Mouse (Mus musculus) ES-E14 (cell line): ENCODE data around the gene Tns2. TPM values are rescaled to one million over a fixed set of nuclear protein-coding genes. Genes with fewer than 3 reads are reported as not detected.
A peak's percentile ranks its signal among the peaks of the same experiment; 100 is the strongest.

ENCODE experiments used
- DNase-seq: peaks from one replicate; pipeline ENCODE4 v3.0.0-alpha.2; 2013; ENCODE audit warnings: low read depth, low spot score
- H3K27ac ChIP-seq: 2 replicates; pipeline ENCODE4 v1.5.1; 2012; ENCODE audit warnings: low read depth, mild to moderate bottlenecking, low read length, moderate library complexity, mixed read lengths; ENCODE audit not compliant: poor library complexity, insufficient read depth, severe bottlenecking
- H3K36me3 ChIP-seq: 2 replicates; pipeline ENCODE4 v1.6.1; 2012; ENCODE audit warnings: mild to moderate bottlenecking, low read length, moderate library complexity, mixed read lengths; ENCODE audit not compliant: control insufficient read depth, poor library complexity, insufficient read depth, severe bottlenecking
- H3K4me1 ChIP-seq, 2 experiments: fragments of 150-350 bp in 1 of 2; sonication (generic) in 1 of 2; 2 replicates each; pipeline ENCODE4 v1.6.1; 2012; ENCODE audit warnings: low read length in 2 of 2, mild to moderate bottlenecking in 1 of 2, mixed read lengths in 1 of 2; ENCODE audit not compliant: control insufficient read depth in 2 of 2, insufficient read depth in 2 of 2, poor library complexity in 1 of 2
- H3K4me3 ChIP-seq, 2 experiments: fragments of 150-350 bp in 1 of 2; sonication (generic) in 1 of 2; 2 replicates each; pipeline ENCODE4 v1.5.1; 2012; ENCODE audit warnings: low read length in 2 of 2, low read depth in 1 of 2, mild to moderate bottlenecking in 1 of 2, mixed read lengths in 1 of 2; ENCODE audit not compliant: insufficient read depth in 1 of 2, poor library complexity in 1 of 2, severe bottlenecking in 1 of 2
- H3K9ac ChIP-seq: 2 replicates; pipeline ENCODE4 v1.6.1; 2012; ENCODE audit warnings: low read depth, mild to moderate bottlenecking, low read length, mixed read lengths; ENCODE audit not compliant: poor library complexity, insufficient read depth, severe bottlenecking
- H3K9me3 ChIP-seq: fragments of 150-350 bp; sonication (generic); 2 replicates; pipeline ENCODE4 v1.6.1; 2012; ENCODE audit warnings: low read depth, mild to moderate bottlenecking, low read length; ENCODE audit not compliant: control insufficient read depth, insufficient read depth
- CHD2 ChIP-seq: IDR thresholded peaks from 2 replicates; pipeline ENCODE4 v1.6.1; 2014; ENCODE audit warnings: mild to moderate bottlenecking, low read depth, low read length, inconsistent platforms
- HCFC1 ChIP-seq: IDR thresholded peaks from 2 replicates; pipeline ENCODE4 v1.6.1; 2012; ENCODE audit warnings: low read length, inconsistent platforms, borderline replicate concordance; ENCODE audit not compliant: insufficient read depth
- MAFK ChIP-seq: IDR thresholded peaks from 2 replicates; pipeline ENCODE4 v1.6.1; 2014; ENCODE audit warnings: mild to moderate bottlenecking, low read depth, low read length, inconsistent platforms; ENCODE audit not compliant: insufficient read depth
- ZC3H11A ChIP-seq: IDR thresholded peaks from 2 replicates; pipeline ENCODE4 v1.6.1; 2012; ENCODE audit warnings: low read depth, mild to moderate bottlenecking, inconsistent platforms, low read length, borderline replicate concordance
- ZNF384 ChIP-seq: IDR thresholded peaks from 2 replicates; pipeline ENCODE4 v1.6.1; 2012; ENCODE audit warnings: low read depth, low read length, inconsistent platforms
- in situ Hi-C, 2 experiments: fragments of 600-800 bp; cut with MboI; formaldehyde crosslinking; loops; one replicate each; pipeline ENCODE4 v1.15.1; 2025; ENCODE audit warnings: low sequenced_read_pairs in 2 of 2, inconsistent platforms in 1 of 2; ENCODE audit not compliant: unreplicated experiment in 2 of 2
- total RNA-seq: library from RNA; depleted of rRNA; stranded (reverse); fragments of 300-350 nt; gene quantifications from 2 replicates; pipeline ENCODE4 v1.2.3, GENCODE M21; 2012

The Tns2 gene
- total RNA-seq, 1 experiment, result 4.9 TPM

DNA sequence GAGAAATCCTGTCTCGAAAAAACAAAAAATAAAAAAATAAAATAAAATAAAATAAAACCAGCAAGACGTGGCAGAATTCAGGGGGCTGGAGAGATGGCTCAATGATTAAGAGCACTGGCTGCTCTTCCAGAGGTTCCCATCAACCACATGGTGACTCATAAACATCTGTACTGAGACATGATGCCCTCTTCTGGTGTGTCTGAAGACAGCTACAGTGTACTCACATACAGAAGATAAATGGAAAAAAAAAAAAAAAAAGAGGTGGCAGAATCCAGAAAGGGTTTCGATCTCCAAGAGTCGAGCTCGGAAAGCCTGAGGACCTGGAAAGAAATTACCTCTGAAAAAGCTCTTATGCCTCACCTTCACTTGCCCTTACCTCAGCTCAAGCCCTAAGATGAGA lies 40.9 kb downstream of the Tns2 start:
- in situ Hi-C loops, result no loop called here
- no peak for DNase-seq
- Histone ChIP-seq H3K9ac (no peak overlapping the region), H3K4me1 (peaks cover 0 to 4% of the 10 kb centered on the region in 2 experiments; a peak in 1 of 4 replicates), H3K36me3 (no peaks in the 10 kb centered on the region), H3K27ac (no peak overlapping the region), H3K9me3 (no peaks in the 10 kb centered on the region), H3K4me3 (no peak overlapping the region)
- no peak for TF ChIP-seq ZC3H11A
- TF ChIP-seq HCFC1, result no peak
- no peak for TF ChIP-seq ZNF384
- TF ChIP-seq MAFK, result no peak
- no peak for TF ChIP-seq CHD2

DNA sequence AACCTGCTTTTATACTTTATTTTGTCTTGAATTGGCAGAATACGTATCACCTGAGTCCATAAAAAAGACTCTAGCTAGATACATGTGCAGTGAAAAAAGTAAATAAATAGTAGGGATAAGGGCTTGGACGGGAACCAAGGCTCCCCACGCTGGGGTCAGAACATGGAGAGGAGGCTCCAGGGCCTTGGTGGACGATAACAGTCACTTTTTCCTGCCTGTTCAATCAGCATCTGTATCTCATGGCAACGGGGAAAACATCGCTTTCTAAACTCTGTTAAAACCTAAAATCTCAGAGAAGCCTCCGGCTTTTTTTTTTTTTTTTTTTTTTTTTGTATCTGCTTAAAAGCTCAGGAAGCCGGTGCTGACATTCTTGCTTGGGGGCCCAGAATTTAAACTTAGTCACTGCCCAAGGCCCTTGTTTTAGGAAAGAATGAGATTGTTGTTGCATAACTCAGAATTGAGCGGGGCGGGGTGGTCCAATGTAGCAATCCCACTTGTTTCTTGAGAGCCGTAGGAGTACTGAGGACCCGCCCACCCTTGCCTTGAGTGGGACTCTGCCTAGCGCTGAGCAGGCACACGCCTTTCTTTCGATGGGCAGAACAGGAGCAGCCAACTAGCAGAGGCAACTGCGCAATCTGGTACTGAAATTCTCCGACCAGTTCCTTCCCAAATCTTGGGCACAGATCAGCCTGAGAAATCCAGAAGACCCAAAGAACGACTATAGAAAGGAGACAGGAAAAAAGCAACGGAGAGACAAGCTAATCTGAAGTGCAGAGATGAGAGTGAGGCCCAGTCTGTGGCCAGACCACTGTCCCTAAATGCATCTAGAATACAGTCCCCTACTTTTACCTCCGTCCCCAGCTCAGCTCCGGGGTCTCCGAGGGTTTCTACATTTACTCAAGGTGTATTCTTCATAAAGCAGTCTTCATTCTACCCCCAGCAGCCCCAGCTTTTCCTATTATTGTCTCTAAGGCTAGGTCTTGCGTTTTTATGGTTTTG lies 43.0 kb downstream of the Tns2 start:
- no peaks in the 10 kb centered on the region for H3K36me3 ChIP-seq
- in situ Hi-C loops, result no loop called here
- H3K27ac ChIP-seq, result no peak overlapping the region
- H3K4me1 ChIP-seq, result peaks cover 0 to 2% of the 10 kb centered on the region in 2 experiments; a peak in 1 of 4 replicates
- TF ChIP-seq ZC3H11A, result no peak
- TF ChIP-seq ZNF384, result peak; percentile 34; the same call in 1 of the 2 replicates
- no peak overlapping the region for H3K4me3 ChIP-seq
- no peak overlapping the region for H3K9ac ChIP-seq
- DNase-seq, result peak; percentile 33
- no peaks in the 10 kb centered on the region for H3K9me3 ChIP-seq

DNA sequence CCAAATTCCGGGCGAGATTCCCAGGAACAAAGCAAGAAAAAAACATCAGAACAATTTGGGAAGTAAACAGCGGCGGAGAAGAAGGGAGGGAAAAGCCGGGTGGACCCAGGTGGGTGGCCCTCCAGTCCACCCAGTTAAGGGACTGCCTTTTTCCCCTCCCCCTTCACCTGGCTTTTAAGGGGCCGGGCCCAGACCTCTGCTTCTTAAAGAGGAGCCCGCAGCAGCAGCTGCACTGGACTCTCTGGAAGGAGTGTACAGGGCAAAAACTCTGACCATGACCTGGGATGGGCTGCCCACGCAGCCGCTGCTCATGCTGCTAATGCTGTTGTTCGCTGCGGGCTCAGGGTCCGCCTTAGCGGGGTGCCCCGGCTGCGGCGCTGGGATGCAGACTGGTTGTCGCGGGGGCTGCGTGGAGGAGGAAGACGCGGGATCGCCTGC lies 44.1 kb downstream of the Tns2 start, which contains the start of gene Igfbp6:
TSS of gene Igfbp6 (plus strand) at position 89 of the 438 bp plus-strand sequence.
- DNase-seq, result no peak
- H3K4me3 ChIP-seq, result peak within 1 kb of the TSS; percentile 44 to 54
- H3K27ac ChIP-seq, result no peak within 1 kb of the TSS
- H3K36me3 ChIP-seq, result no peaks in the 10 kb centered on the region
- H3K9me3 ChIP-seq, result no peaks in the 10 kb centered on the region
- H3K4me1 ChIP-seq, result peaks cover 0 to 2% of the 10 kb centered on the region in 2 experiments; a peak in 1 of 4 replicates
- in situ Hi-C loops, result no loop called here
- TF ChIP-seq CHD2 (no peak), ZNF384 (no peak), MAFK (no peak), HCFC1 (no peak), ZC3H11A (no peak)
- H3K9ac ChIP-seq, result 0 out of 2 replicates have a peak within 1 kb of the TSS, but pooled peaks have one; percentile 4

DNA sequence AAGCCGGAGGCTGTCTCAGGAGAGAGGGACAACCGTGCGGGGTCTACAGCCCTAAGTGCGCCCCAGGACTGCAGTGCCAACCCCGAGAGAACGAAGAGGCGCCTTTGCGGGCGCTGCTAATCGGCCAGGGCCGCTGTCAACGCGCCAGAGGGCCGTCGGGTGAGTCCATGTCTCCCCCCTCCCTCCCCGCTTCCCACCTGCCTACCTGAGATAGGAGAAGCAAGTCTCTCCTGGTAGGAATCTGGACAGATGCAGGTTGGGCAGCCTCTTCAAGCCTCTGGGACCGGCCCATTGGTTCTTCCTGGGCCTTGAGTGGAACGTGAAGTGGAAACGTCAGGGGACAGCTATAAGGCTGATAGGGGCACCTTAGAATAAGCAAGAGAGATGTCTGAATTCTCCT lies 44.5 kb downstream of the Tns2 start:
- Histone ChIP-seq H3K27ac (no peak overlapping the region), H3K36me3 (no peaks in the 10 kb centered on the region), H3K9ac (0 out of 2 replicates have a peak overlapping the region, but pooled peaks have one; percentile 4), H3K9me3 (no peaks in the 10 kb centered on the region), H3K4me1 (peaks cover 0 to 2% of the 10 kb centered on the region in 2 experiments; a peak in 1 of 4 replicates), H3K4me3 (peak overlapping the region; percentile 44 to 54; a peak in 3 of 4 replicates)
- no peak for DNase-seq
- in situ Hi-C loops, result no loop called here
- TF ChIP-seq CHD2, result no peak
- TF ChIP-seq ZC3H11A, result no peak
- TF ChIP-seq ZNF384, result no peak
- no peak for TF ChIP-seq MAFK
- no peak for TF ChIP-seq HCFC1
